Mouse (Mus musculus) spleen, adult 18-20 months (tissue): ENCODE measurements around the gene Mmp24.

ENCODE experiments used
- DNase-seq, 2 experiments: peaks; one replicate each; pipeline ENCODE4 v3.0.0; 2022; ENCODE audit warnings: mixed read lengths in 2 of 2

The Mmp24 gene

GRCm38 (mm10) chr2:155776824-155777687 is 1.9 kb downstream of the Mmp24 start:
- no peak for DNase-seq

GRCm38 (mm10) chr2:155777688-155777985 is 2.5 kb downstream of the Mmp24 start:
- DNase-seq: no peak

- no peak for DNase-seq
Measured at GRCm38 (mm10) chr2:155778004-155778403, 2.9 kb downstream of the Mmp24 start.

GRCm38 (mm10) chr2:155779066-155779465 is 3.9 kb downstream of the Mmp24 start:
- DNase-seq: no peak

- DNase-seq: no peak
Measured at GRCm38 (mm10) chr2:155779506-155779905, 4.4 kb downstream of the Mmp24 start.

- DNase-seq: no peak
Measured at GRCm38 (mm10) chr2:155784534-155784933, 9.4 kb downstream of the Mmp24 start.

- DNase-seq: no peak
Measured at GRCm38 (mm10) chr2:155786905-155787304, 11.8 kb downstream of the Mmp24 start.

GRCm38 (mm10) chr2:155787949-155788931 is 13.1 kb downstream of the Mmp24 start:
- no peak for DNase-seq

- no peak for DNase-seq
Measured at GRCm38 (mm10) chr2:155792899-155793298, 17.8 kb downstream of the Mmp24 start.

- DNase-seq: no peak
Measured at GRCm38 (mm10) chr2:155794674-155795445, 19.7 kb downstream of the Mmp24 start.

GRCm38 (mm10) chr2:155798613-155799012 is 23.5 kb downstream of the Mmp24 start:
- no peak for DNase-seq

GRCm38 (mm10) chr2:155802761-155803160 is 27.6 kb downstream of the Mmp24 start:
- DNase-seq: no peak

GRCm38 (mm10) chr2:155804053-155804452 is 28.9 kb downstream of the Mmp24 start:
- no peak for DNase-seq

GRCm38 (mm10) chr2:155805231-155805924 is 30.2 kb downstream of the Mmp24 start:
- DNase-seq: no peak

- DNase-seq: no peak
Measured at GRCm38 (mm10) chr2:155805925-155806255, 30.7 kb downstream of the Mmp24 start.

- no peak for DNase-seq
Measured at GRCm38 (mm10) chr2:155806548-155806947, 31.4 kb downstream of the Mmp24 start.

GRCm38 (mm10) chr2:155807408-155807807 is 32.3 kb downstream of the Mmp24 start:
- DNase-seq: no peak

GRCm38 (mm10) chr2:155809620-155810019 is 34.5 kb downstream of the Mmp24 start:
- DNase-seq: no peak

GRCm38 (mm10) chr2:155811821-155812396 is 36.8 kb downstream of the Mmp24 start:
- peak; percentile 41 to 79 for DNase-seq

- no peak for DNase-seq
Measured at GRCm38 (mm10) chr2:155812637-155813036, 37.5 kb downstream of the Mmp24 start.

GRCm38 (mm10) chr2:155814829-155815228 is 39.7 kb downstream of the Mmp24 start:
- no peak for DNase-seq

GRCm38 (mm10) chr2:155816179-155816578 is 41.0 kb downstream of the Mmp24 start:
- DNase-seq: no peak
